Mouse (Mus musculus) heart, embryonic 14.5 days (tissue): ENCODE data around the gene 3110021N24Rik. TPM values are rescaled to one million over a fixed set of nuclear protein-coding genes. Genes with fewer than 3 reads are reported as not detected.
"Not testable (repeated sequence)": the region's sequence is repeated elsewhere in the genome, so short reads cannot be mapped to it uniquely, and the experiment has no call there.

Experiments used
- ATAC-seq: fragments of 200-750 bp; cut with Nextera tagmentation; 2 replicates; pipeline ENCODE4 v1.8.0; 2017; ENCODE audit warnings: low read depth, moderate TSS enrichment; ENCODE audit not compliant: insufficient number of reproducible peaks, insufficient read depth, low FRiP score
- H3K27ac ChIP-seq, 2 experiments: fragments of 200-500 bp in 1 of 2; fragments of 300-500 bp in 1 of 2; sonication (generic) in 1 of 2; replicated peaks in 1 of 2; 2 replicates each; pipeline ENCODE4 v1.5.1; 2012 to 2014; ENCODE audit warnings: low read depth in 2 of 2, low read length in 2 of 2, control low read depth in 1 of 2, mild to moderate bottlenecking in 1 of 2, mixed read lengths in 1 of 2; ENCODE audit not compliant: control insufficient read depth in 1 of 2, insufficient read depth in 1 of 2
- H3K27me3 ChIP-seq: fragments of 300-500 bp; sonication (generic); 2 replicates; pipeline ENCODE4 v1.6.1; 2014; ENCODE audit warnings: mild to moderate bottlenecking, low read length, control low read depth; ENCODE audit not compliant: control insufficient read depth, insufficient read depth
- H3K36me3 ChIP-seq: fragments of 300-500 bp; sonication (generic); 2 replicates; pipeline ENCODE4 v1.6.1; 2014; ENCODE audit warnings: mild to moderate bottlenecking, control low read depth, low read length, mixed read lengths; ENCODE audit not compliant: control insufficient read depth, insufficient read depth
- H3K4me1 ChIP-seq, 2 experiments: fragments of 200-500 bp in 1 of 2; fragments of 300-500 bp in 1 of 2; sonication (generic) in 1 of 2; 2 replicates each; pipeline ENCODE4 v1.6.1; 2012 to 2014; ENCODE audit warnings: low read length in 2 of 2, control low read depth in 1 of 2, mixed read lengths in 1 of 2; ENCODE audit not compliant: control insufficient read depth in 2 of 2, insufficient read depth in 2 of 2
- H3K4me2 ChIP-seq: fragments of 300-500 bp; sonication (generic); 2 replicates; pipeline ENCODE4 v1.6.1; 2014; ENCODE audit warnings: mild to moderate bottlenecking, low read length
- H3K4me3 ChIP-seq, 2 experiments: fragments of 200-500 bp in 1 of 2; fragments of 300-500 bp in 1 of 2; sonication (generic) in 1 of 2; 2 replicates each; pipeline ENCODE4 v1.5.1; 2012 to 2014; ENCODE audit warnings: low read length in 2 of 2, mild to moderate bottlenecking in 2 of 2, control low read depth in 1 of 2, low read depth in 1 of 2, moderate library complexity in 1 of 2; ENCODE audit not compliant: control insufficient read depth in 1 of 2, insufficient read depth in 1 of 2
- H3K9ac ChIP-seq: fragments of 300-500 bp; sonication (generic); 2 replicates; pipeline ENCODE4 v1.6.1; 2014; ENCODE audit warnings: mild to moderate bottlenecking, low read length
- H3K9me3 ChIP-seq: fragments of 300-500 bp; sonication (generic); 2 replicates; pipeline ENCODE4 v1.6.1; 2016; ENCODE audit warnings: low read length, control low read depth; ENCODE audit not compliant: control insufficient read depth
- WGBS: fragments of 180-500 bp; shearing (Covaris S2); extraction: QIAGEN DNeasy Blood & Tissue Kit; methylation state at CpG from one replicate; pipeline ENCODE4 v1.1.7; 2014; 5-methylcytosine and 5-hydroxymethylcytosine counted together
- polyA plus RNA-seq: library from polyadenylated mRNA; unstranded; fragments of >200 nt; fragmentation: Nextera tagmentation; extraction: Ambion mirVana; gene quantifications from 2 replicates; pipeline ENCODE4 v1.2.1, GENCODE M21; 2014

3110021N24Rik gene
- polyA plus RNA-seq, result 1.6 and 2.2 TPM in 2 replicates

DNA sequence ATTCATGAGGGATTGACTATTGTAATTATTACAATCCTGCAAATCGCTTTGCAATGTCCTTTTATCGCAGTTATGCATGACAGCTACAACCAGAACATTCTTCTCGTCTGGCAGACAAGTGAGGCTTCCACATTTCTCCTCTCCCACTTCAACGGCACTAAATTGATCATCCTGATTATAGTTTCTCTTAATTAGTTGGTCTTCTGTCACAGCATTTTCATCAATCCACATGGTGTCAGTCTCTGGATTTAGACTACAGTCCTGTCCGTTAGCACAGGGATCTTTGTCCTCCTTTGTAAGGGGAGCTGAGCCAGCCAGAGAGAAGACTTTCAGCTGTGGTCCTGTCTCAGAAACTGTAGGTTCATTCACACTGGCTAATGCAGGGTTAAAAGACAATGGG, at the start of gene 3110021N24Rik:
3110021N24Rik (plus strand) TSS at position 301 of the 400 bp plus-strand sequence.
- H3K36me3 ChIP-seq, result peaks cover 28% of the 10 kb centered on the region; the same call in 1 of the 2 replicates
- WGBS, result 80% methylated on average over 5 of the region's 5 CpGs
- no peak within 1 kb of the TSS for H3K4me3 ChIP-seq
- no peaks in the 10 kb centered on the region for H3K9me3 ChIP-seq
- H3K4me1 ChIP-seq, result peaks cover 2 to 7% of the 10 kb centered on the region in 2 experiments; a peak in 2 of 4 replicates
- ATAC-seq, result no peak
- no peak within 1 kb of the TSS for H3K9ac ChIP-seq
- no peaks in the 10 kb centered on the region for H3K27me3 ChIP-seq
- no peak within 1 kb of the TSS for H3K4me2 ChIP-seq
- no peak within 1 kb of the TSS for H3K27ac ChIP-seq

DNA sequence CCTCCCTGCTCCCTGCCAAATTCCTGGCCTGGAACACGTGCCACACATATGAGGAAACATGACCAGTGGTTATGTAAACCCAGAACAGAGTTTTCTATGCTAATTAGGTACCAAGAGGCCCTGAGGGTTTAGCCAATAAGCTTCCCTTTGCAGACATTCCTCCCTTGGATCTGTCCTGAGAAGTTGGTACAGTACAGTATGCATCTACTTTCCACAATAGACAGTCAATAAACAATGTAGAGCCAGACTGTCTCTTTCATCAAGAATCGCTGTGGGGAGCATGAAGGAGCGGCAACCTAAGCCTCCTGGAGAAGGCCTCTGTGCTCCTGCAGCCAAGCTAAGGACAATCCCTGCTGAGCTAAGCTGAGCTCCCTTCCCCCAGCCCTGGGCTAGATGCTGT, 33.3 kb upstream of the 3110021N24Rik start:
- Histone ChIP-seq H3K4me3 (no peak overlapping the region), H3K9ac (no peak overlapping the region), H3K36me3 (peaks cover 41% of the 10 kb centered on the region), H3K27me3 (no peaks in the 10 kb centered on the region), H3K4me1 (no peaks in the 10 kb centered on the region), H3K9me3 (no peaks in the 10 kb centered on the region), H3K27ac (no peak overlapping the region), H3K4me2 (no peak overlapping the region)
- WGBS, result 59% methylated on average over 3 of the region's 3 CpGs
- ATAC-seq, result no peak

DNA sequence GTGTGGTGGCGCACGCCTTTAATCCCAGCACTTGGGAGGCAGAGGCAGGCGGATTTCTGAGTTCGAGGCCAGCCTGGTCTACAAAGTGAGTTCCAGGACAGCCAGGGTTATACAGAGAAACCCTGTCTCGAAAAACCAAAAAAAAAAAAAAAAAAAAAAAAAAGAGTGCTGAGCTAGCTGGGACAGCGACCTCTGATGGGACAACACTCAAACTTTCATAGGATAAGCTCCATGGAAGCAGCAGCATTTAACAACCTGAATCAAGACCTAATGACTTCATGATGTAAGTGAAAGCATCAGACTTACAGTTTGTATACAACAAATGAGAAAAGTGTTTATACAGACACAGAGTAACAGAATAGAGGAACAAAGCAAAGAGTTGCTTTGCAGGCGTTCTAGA, 32.4 kb upstream of the 3110021N24Rik start:
- H3K27ac ChIP-seq, H3K27me3 ChIP-seq, H3K4me3 ChIP-seq, H3K9me3 ChIP-seq, H3K9ac ChIP-seq, ATAC-seq, H3K4me1 ChIP-seq, H3K4me2 ChIP-seq: not testable (repeated sequence)
- 84% methylated on average over 4 of the region's 7 CpGs for WGBS
- H3K36me3 ChIP-seq, result peaks cover 40% of the 10 kb centered on the region

DNA sequence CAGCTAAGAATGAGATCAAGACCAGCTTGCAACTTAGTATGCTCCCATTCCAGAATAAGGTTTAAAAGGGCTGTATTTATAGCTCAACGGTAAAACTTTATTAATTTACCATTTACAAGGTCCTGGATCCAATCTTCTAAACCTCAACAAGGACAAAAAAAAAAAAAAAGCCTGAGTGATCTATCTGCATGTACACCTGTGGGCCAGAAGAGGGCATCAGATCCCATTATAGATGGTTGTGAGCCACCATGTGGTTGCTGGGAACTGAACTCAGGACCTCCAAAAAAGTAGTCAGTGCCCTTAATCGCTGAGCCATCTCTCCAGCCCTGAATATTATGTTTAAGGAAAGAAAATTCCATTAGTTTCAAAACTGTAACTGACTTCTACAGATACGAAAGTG, 29.0 kb upstream of the 3110021N24Rik start:
- 89% methylated on average over 3 of the region's 3 CpGs for WGBS
- Histone ChIP-seq H3K9me3 (no peaks in the 10 kb centered on the region), H3K4me2 (no peak overlapping the region), H3K9ac (no peak overlapping the region), H3K27ac (no peak overlapping the region), H3K36me3 (peaks cover 34% of the 10 kb centered on the region), H3K4me3 (no peak overlapping the region), H3K27me3 (no peaks in the 10 kb centered on the region), H3K4me1 (no peaks in the 10 kb centered on the region)
- no peak for ATAC-seq

DNA sequence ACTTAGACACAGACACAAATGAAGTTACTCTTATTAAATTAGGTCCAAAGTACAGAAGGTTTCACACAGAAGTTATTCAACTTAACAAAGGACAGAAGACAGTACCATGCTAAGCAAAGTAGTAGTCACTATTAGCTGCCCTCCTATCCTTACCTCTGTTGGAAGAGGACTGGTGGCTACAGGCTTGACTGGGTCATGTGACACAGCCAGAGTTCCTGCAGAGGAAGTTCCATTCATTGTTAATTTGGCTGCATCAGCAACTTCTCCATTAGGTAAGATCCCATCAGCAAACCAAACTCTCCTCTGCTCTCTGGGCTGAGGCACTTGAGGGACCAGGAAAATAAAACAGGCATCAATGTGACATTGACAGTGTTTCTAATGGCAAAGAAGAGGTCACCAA, 28.0 kb upstream of the 3110021N24Rik start:
- Histone ChIP-seq H3K4me2 (no peak overlapping the region), H3K9ac (no peak overlapping the region), H3K27me3 (no peaks in the 10 kb centered on the region), H3K27ac (no peak overlapping the region), H3K4me3 (no peak overlapping the region), H3K36me3 (peaks cover 37% of the 10 kb centered on the region), H3K4me1 (no peaks in the 10 kb centered on the region), H3K9me3 (no peaks in the 10 kb centered on the region)
- ATAC-seq, result no peak

DNA sequence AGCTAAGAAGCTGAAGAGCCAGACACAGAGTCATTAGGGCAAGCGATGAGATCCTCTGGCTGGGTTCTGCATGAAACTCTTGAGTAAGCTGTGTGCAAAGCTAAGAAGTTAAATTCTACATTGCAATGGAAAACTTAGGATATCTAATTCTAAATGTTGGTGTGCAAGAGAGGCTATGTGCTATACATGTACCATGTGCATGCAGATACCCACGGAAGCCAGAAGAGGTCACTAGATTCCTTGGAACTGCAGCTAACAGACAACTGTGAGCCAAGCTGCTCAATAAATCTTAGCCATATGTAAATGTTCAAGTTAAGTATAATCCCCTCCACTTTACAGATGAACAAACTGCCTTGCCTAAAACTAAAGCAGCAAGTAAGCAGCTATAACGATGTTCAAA, 22.5 kb upstream of the 3110021N24Rik start:
- Histone ChIP-seq H3K27me3 (no peaks in the 10 kb centered on the region), H3K36me3 (peaks cover 12% of the 10 kb centered on the region; the same call in 1 of the 2 replicates), H3K9me3 (no peaks in the 10 kb centered on the region), H3K4me1 (no peaks in the 10 kb centered on the region), H3K4me2 (no peak overlapping the region), H3K9ac (no peak overlapping the region), H3K4me3 (no peak overlapping the region), H3K27ac (no peak overlapping the region)
- 57% methylated on average over 3 of the region's 3 CpGs for WGBS
- no peak for ATAC-seq

DNA sequence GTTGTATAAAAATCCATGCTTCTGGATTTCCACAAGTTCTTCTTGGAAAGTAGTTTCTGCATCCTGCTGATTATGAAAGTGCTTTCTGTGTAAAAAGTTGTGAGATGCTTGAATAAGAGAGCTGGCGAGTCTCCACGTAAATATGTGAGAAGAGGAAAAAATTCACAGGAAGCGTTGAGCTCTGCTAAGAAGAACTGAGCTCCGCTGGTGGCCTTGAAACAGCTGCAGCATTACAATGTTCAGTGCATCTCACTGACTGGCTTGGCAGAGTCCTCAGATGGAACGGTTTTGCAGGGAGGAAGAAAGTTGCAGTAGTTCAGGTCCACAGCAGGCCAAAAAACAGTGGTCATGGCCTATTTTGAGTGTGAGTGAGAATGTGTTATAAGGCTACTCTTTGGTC, 11.2 kb upstream of the 3110021N24Rik start:
- Histone ChIP-seq H3K27ac (no peak overlapping the region), H3K4me3 (no peak overlapping the region), H3K27me3 (no peaks in the 10 kb centered on the region), H3K9ac (no peak overlapping the region), H3K4me2 (no peak overlapping the region), H3K4me1 (no peaks in the 10 kb centered on the region), H3K9me3 (no peaks in the 10 kb centered on the region), H3K36me3 (peaks cover 11% of the 10 kb centered on the region; the same call in 1 of the 2 replicates)
- WGBS, result 71% methylated on average over 5 of the region's 5 CpGs
- no peak for ATAC-seq

DNA sequence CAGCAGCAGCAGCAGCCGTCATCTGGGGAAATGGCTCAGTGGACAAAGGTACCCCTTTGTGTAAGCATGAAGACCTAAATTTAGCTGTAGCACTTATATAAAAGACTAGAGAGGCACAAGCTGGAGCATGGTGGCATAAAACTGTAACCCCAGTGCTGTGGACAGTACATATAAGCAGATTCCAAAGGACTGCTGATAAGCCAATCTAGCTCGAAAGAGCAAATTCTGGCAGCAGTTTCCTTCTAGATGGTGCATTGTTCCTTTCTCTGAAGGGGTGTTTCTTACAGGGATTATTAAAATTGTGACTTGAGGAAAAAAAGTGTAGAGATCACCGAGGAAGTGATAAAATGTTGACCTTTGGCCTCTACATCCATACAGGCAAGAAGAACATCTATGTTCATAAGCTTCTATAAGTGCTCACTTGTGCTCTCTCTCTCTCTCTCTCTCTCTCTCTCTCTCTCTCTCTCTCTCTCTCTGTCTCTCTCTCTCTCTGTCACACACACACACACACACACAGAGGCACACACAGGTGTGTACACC, 1.9 kb downstream of the 3110021N24Rik start:
- no peak for ATAC-seq
- H3K4me1 ChIP-seq, result peaks cover 2 to 7% of the 10 kb centered on the region in 2 experiments; a peak in 2 of 4 replicates
- no peak overlapping the region for H3K9ac ChIP-seq
- no peak overlapping the region; a peak in 1 of 4 replicates for H3K27ac ChIP-seq
- H3K4me3 ChIP-seq, result no peak overlapping the region
- 52% methylated on average over 3 of the region's 3 CpGs for WGBS
- H3K9me3 ChIP-seq, result no peaks in the 10 kb centered on the region
- H3K36me3 ChIP-seq, result peaks cover 31% of the 10 kb centered on the region
- no peak overlapping the region for H3K4me2 ChIP-seq
- no peaks in the 10 kb centered on the region for H3K27me3 ChIP-seq
